In the genomic region with DNA sequence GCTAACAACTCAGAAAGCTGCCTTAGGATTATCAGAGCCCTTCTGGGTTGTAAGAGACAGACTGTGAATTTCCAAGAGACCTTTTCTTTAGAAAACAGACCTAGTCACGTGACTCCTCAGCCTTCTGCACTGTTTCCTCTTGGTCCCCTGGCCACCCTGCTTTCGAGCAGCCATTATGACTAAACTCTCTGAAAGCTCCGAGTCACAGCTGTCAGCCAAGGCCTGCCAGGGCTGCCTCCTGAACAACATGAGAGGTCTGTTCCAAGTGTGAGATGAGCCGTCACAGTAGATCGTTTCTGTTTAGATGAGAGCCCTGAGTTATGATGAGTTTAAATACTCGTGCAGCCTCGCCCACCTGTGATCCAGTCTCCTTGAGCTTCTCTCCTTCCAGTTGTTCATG, we compare ENCODE assay signal across 25 mouse cellular contexts. TPM values are rescaled to one million over a fixed set of nuclear protein-coding genes. Genes with fewer than 3 reads are reported as not detected.
DNase-seq lines count a peak whose midpoint lies in the region; ATAC-seq and TF ChIP-seq lines count a peak whose summit lies in the region.
"Had no signal": no experiment of that assay in that cellular context is flagged by ENCODE, and none has a peak within 500 bp of the region (broad histone marks: within the 10 kb centered on the region; RNA-seq: fewer than 3 reads in every experiment).

No protein-coding gene starts in this region.

- peak; percentile 7 to 24 for DNase-seq in cerebellum, postnatal 14 days
- DNase-seq in cerebellum, adult 2 months = no peak
- peak; percentile 37 to 39 for DNase-seq in layer of hippocampus, adult 2 months (ENCODE audit: low spot score in 2 of 2)
- no peak for DNase-seq in layer of hippocampus, adult 9-10 months (ENCODE audit: low spot score)
- peak; percentile 20 for DNase-seq in NIH3T3 (ENCODE audit: low read depth)
- peak; percentile 16 to 30 for DNase-seq in layer of hippocampus, adult 8-10 months (ENCODE audit: low spot score in 2 of 2)
- no peak for DNase-seq in heart, adult 2 months
- no peak for DNase-seq in hindbrain, embryonic 14.5 days (ENCODE audit: low spot score)
- DNase-seq: adrenal gland, postnatal 25 days; cerebellum, adult 11 months; cerebellum, adult 9-10 months; embryo, embryonic 11 days; gastrocnemius, postnatal 10 days; heart, adult 18-20 months; heart, postnatal 14 days had no signal

- H3K27ac ChIP-seq in cerebellum, adult 2 months (ENCODE audit: insufficient read depth, low read length) = no peak overlapping the region
- peak overlapping the region; percentile 37; the same call in 1 of the 2 replicates for H3K27ac ChIP-seq in layer of hippocampus, adult 2 months
- H3K27ac ChIP-seq in heart, adult 2 months = no peak overlapping the region
- no peak overlapping the region for H3K27ac ChIP-seq in hindbrain, embryonic 14.5 days
- H3K27ac ChIP-seq: embryonic facial prominence, embryonic 15.5 days; forebrain, embryonic 10.5 days; forebrain, embryonic 15.5 days; heart, embryonic 15.5 days; hindbrain, embryonic 15.5 days had no signal

- no peaks in the 10 kb centered on the region for H3K36me3 ChIP-seq in heart, adult 2 months (ENCODE audit: control insufficient read depth, insufficient read depth, low read length)
- peaks cover 52% of the 10 kb centered on the region for H3K36me3 ChIP-seq in hindbrain, embryonic 14.5 days (replicated peaks; ENCODE audit: control insufficient read depth, insufficient read depth)

- ATAC-seq in hindbrain, embryonic 14.5 days (ENCODE audit: low FRiP score) = no peak
- ATAC-seq: activated CD4-positive, CD25-positive, alpha-beta regulatory T cell, adult 4 months; forebrain, embryonic 15.5 days; inflammation-experienced regulatory T-cells, adult 6 months; Patski had no signal

- H3K9ac ChIP-seq in heart, adult 2 months (ENCODE audit: low read depth, low read length) = no peak overlapping the region
- no peak overlapping the region for H3K9ac ChIP-seq in hindbrain, embryonic 14.5 days
- H3K9ac ChIP-seq: embryonic facial prominence, embryonic 15.5 days; forebrain, embryonic 15.5 days; heart, embryonic 15.5 days; hindbrain, embryonic 15.5 days had no signal

- no peaks in the 10 kb centered on the region for H3K27me3 ChIP-seq in cerebellum, adult 2 months (ENCODE audit: control insufficient read depth, insufficient read depth, low read length)
- no peaks in the 10 kb centered on the region for H3K27me3 ChIP-seq in heart, adult 2 months (ENCODE audit: control insufficient read depth, insufficient read depth, low read length)
- no peaks in the 10 kb centered on the region for H3K27me3 ChIP-seq in hindbrain, embryonic 14.5 days (ENCODE audit: control insufficient read depth, insufficient read depth, low read length)
- H3K27me3 ChIP-seq: embryonic facial prominence, embryonic 15.5 days; forebrain, embryonic 15.5 days; heart, embryonic 15.5 days; hindbrain, embryonic 15.5 days; Patski had no signal

- TF ChIP-seq POLR2A in cerebellum, adult 2 months (IDR thresholded peaks at IDR 0.05; ENCODE audit: borderline replicate concordance, insufficient read depth, low read length) = no peak
- no peak for TF ChIP-seq POLR2A in heart, adult 2 months (IDR thresholded peaks at IDR 0.05; ENCODE audit: insufficient read depth, low read depth, low read length)

- H3K79me2 ChIP-seq in heart, adult 2 months (replicated peaks; ENCODE audit: control insufficient read depth, insufficient read depth, low read length) = no peaks in the 10 kb centered on the region

- 34% methylated on average over 7 of the region's 7 CpGs for WGBS in cerebellum, adult 2 months
- WGBS in heart, adult 2 months = 84% methylated on average over 7 of the region's 7 CpGs
- 88% methylated on average over 7 of the region's 7 CpGs for WGBS in hindbrain, embryonic 14.5 days

- TF ChIP-seq EP300 in heart, adult 2 months (IDR thresholded peaks at IDR 0.05; ENCODE audit: insufficient read depth, low read depth, low read length) = no peak

- no peak overlapping the region for H3K4me2 ChIP-seq in hindbrain, embryonic 14.5 days (replicated peaks)
- H3K4me2 ChIP-seq: embryonic facial prominence, embryonic 15.5 days; forebrain, embryonic 15.5 days; heart, embryonic 11.5 days; heart, embryonic 15.5 days; hindbrain, embryonic 15.5 days had no signal

- no peak for TF ChIP-seq CTCF in cerebellum, adult 2 months (IDR thresholded peaks at IDR 0.05; ENCODE audit: borderline replicate concordance, insufficient read depth, low read depth, low read length)
- TF ChIP-seq CTCF in layer of hippocampus, adult 2 months (conservative IDR thresholded peaks at IDR 0.05) = no peak
- no peak for TF ChIP-seq CTCF in heart, adult 2 months (IDR thresholded peaks at IDR 0.05)

- intact Hi-C loops in heart, adult 2 months (cut with DNase I) = no loop called here

- no peak overlapping the region for H3K4me3 ChIP-seq in cerebellum, adult 2 months (replicated peaks; ENCODE audit: insufficient read depth, low read depth, low read length)
- no peak overlapping the region for H3K4me3 ChIP-seq in layer of hippocampus, adult 2 months
- H3K4me3 ChIP-seq in heart, adult 2 months = no peak overlapping the region
- H3K4me3 ChIP-seq in hindbrain, embryonic 14.5 days (replicated peaks; ENCODE audit: low read length) = no peak overlapping the region
- H3K4me3 ChIP-seq: embryonic facial prominence, embryonic 15.5 days; erythroblast, embryonic 14.5 days; forebrain, embryonic 10.5 days; forebrain, embryonic 15.5 days; heart, embryonic 15.5 days; hindbrain, embryonic 15.5 days had no signal

- no peaks in the 10 kb centered on the region for H3K4me1 ChIP-seq in cerebellum, adult 2 months (ENCODE audit: control insufficient read depth, insufficient read depth, low read length)
- H3K4me1 ChIP-seq in heart, adult 2 months (ENCODE audit: control insufficient read depth, insufficient read depth, low read length) = no peaks in the 10 kb centered on the region
- no peaks in the 10 kb centered on the region for H3K4me1 ChIP-seq in hindbrain, embryonic 14.5 days (replicated peaks; ENCODE audit: control insufficient read depth, insufficient read depth, low read length)
- H3K4me1 ChIP-seq: embryonic facial prominence, embryonic 15.5 days; forebrain, embryonic 10.5 days; forebrain, embryonic 15.5 days; heart, embryonic 15.5 days; hindbrain, embryonic 15.5 days had no signal

- no peaks in the 10 kb centered on the region for H3K9me3 ChIP-seq in hindbrain, embryonic 14.5 days (ENCODE audit: control insufficient read depth, low read length)
- H3K9me3 ChIP-seq: embryonic facial prominence, embryonic 15.5 days; forebrain, embryonic 10.5 days; forebrain, embryonic 15.5 days; heart, embryonic 15.5 days; hindbrain, embryonic 15.5 days had no signal

RNA-seq across cellular contexts. Expression of gene Cep135, which starts 30.3 kb away (rescaled TPM):
- polyA plus RNA-seq in cerebellum, adult 2 months (2012; rRNA removed) = 6.9 and 7.1 TPM in 2 replicates
- 1 to 10 TPM; 6.9 to 7.6 TPM for total RNA-seq in layer of hippocampus, adult 2 months (2021)
- total RNA-seq in layer of hippocampus, adult 8-10 months (2022) = 1 to 10 TPM; 7.2 to 8.0 (median 7.6) TPM
- 1 to 10 TPM; 3.0 to 3.5 TPM for total RNA-seq in heart, adult 2 months (2021)
- polyA plus RNA-seq in heart, adult 2 months (2012; rRNA removed) = 0.94 and 1.4 TPM in 2 replicates
- polyA plus RNA-seq in hindbrain, embryonic 14.5 days (2014; fragmentation: Nextera tagmentation; extraction: Ambion mirVana) = 3.6 and 4.2 TPM in 2 replicates

RNA-seq across cellular contexts. Expression of gene C530008M17Rik, which starts 37.6 kb away (rescaled TPM):
- polyA plus RNA-seq in cerebellum, adult 2 months (2012; rRNA removed) = 27.6 and 29.1 TPM in 2 replicates
- total RNA-seq in layer of hippocampus, adult 2 months (2021) = 10 to 100 TPM; 89.9 to 92.4 TPM
- total RNA-seq in layer of hippocampus, adult 8-10 months (2022) = 10 to 100 TPM; 75.9 to 99.3 (median 89.4) TPM
- 1 to 10 TPM; 1.5 to 2.4 TPM for total RNA-seq in heart, adult 2 months (2021)
- polyA plus RNA-seq in heart, adult 2 months (2012; rRNA removed) = 2.8 and 5.4 TPM in 2 replicates
- polyA plus RNA-seq in hindbrain, embryonic 14.5 days (2014; fragmentation: Nextera tagmentation; extraction: Ambion mirVana) = 51.0 and 56.9 TPM in 2 replicates

Comparison
In these comparisons a context has a peak if more than half of its experiments do, and no peak if none do; other contexts are left out.
1. DNase-seq: peak in cerebellum, postnatal 14 days (2 of 2), layer of hippocampus, adult 2 months (2 of 2), NIH3T3 (single experiment) and layer of hippocampus, adult 8-10 months (2 of 2); none in cerebellum, adult 2 months (0 of 2), layer of hippocampus, adult 9-10 months (single experiment), heart, adult 2 months (0 of 2) and hindbrain, embryonic 14.5 days (single experiment).
2. RNA of gene C530008M17Rik, which starts 37.6 kb away (total RNA-seq): 75.9 to 99.3 TPM in layer of hippocampus, adult 8-10 months and 89.9 to 92.4 TPM in layer of hippocampus, adult 2 months; 1.5 to 2.4 TPM in heart, adult 2 months; every median in the first group is over 10 times any median in the second.